Comparison of ENCODE assay signal across 8 mouse cellular contexts in the genomic region with DNA sequence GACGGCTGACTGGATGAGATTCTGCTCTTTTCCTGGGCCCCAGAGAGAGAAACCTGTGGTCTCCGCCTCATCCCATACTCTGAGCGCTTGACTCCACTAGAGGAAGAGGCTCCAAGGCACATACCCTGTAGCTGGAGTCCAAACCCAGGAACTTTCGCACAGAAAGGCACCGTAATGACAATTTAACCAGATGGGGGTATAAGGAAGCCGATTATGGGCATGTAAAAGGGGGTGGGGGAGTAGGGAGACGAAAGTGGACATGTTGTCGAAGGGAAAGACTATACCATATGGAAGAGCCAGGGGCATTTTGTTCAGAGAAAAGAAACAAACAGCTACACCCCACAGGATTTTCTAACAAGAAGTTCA. TPM values are rescaled to one million over a fixed set of nuclear protein-coding genes. Genes with fewer than 3 reads are reported as not detected.
DNase-seq lines count a peak whose midpoint lies in the region; ATAC-seq and TF ChIP-seq lines count a peak whose summit lies in the region.

No protein-coding gene starts in this region.

- ATAC-seq in limb, embryonic 13.5 days (ENCODE audit: low FRiP score, low read depth), result no peak
- no peak for ATAC-seq in stomach, embryonic 15.5 days (ENCODE audit: insufficient read depth, low FRiP score, low read depth)

- H3K4me3 ChIP-seq in cerebellum, adult 2 months (replicated peaks; ENCODE audit: insufficient read depth, low read depth, low read length), result peak overlapping the region; percentile 58
- peak overlapping the region; percentile 73 for H3K4me3 ChIP-seq in spleen, adult 2 months (ENCODE audit: extremely low read depth, insufficient read depth, insufficient read length)
- H3K4me3 ChIP-seq in limb, embryonic 13.5 days, result peak overlapping the region; percentile 72
- H3K4me3 ChIP-seq in stomach, embryonic 15.5 days (replicated peaks), result peak overlapping the region; percentile 77

- no peaks in the 10 kb centered on the region for H3K27me3 ChIP-seq in cerebellum, adult 2 months (ENCODE audit: control insufficient read depth, insufficient read depth, low read length)
- no peaks in the 10 kb centered on the region for H3K27me3 ChIP-seq in spleen, adult 2 months (ENCODE audit: control insufficient read depth, insufficient read depth, low read length)
- peaks cover 7% of the 10 kb centered on the region; the same call in 1 of the 2 replicates for H3K27me3 ChIP-seq in limb, embryonic 13.5 days
- H3K27me3 ChIP-seq in stomach, embryonic 15.5 days (replicated peaks), result no peaks in the 10 kb centered on the region

- DNase-seq in cerebellum, adult 2 months, result no peak
- DNase-seq in cerebellum, postnatal 10 days, result no peak
- no peak for DNase-seq in spleen, adult 2 months (ENCODE audit: low read depth in 1 of 2, low spot score in 2 of 2)
- DNase-seq in spleen, postnatal 36 days (ENCODE audit: low spot score in 2 of 2), result no peak
- DNase-seq in layer of hippocampus, adult 18-20 months (ENCODE audit: low spot score in 2 of 2), result no peak
- DNase-seq in embryo, embryonic 9.5 days (ENCODE audit: extremely low spot score), result no peak

- no peaks in the 10 kb centered on the region for H3K36me3 ChIP-seq in spleen, adult 2 months (ENCODE audit: control insufficient read depth, insufficient read depth, low read length)
- H3K36me3 ChIP-seq in limb, embryonic 13.5 days, result no peaks in the 10 kb centered on the region
- no peaks in the 10 kb centered on the region for H3K36me3 ChIP-seq in stomach, embryonic 15.5 days

- no peaks in the 10 kb centered on the region for H3K4me1 ChIP-seq in cerebellum, adult 2 months (ENCODE audit: control insufficient read depth, insufficient read depth, low read length)
- peaks cover 3% of the 10 kb centered on the region; the same call in 1 of the 2 replicates for H3K4me1 ChIP-seq in spleen, adult 2 months (ENCODE audit: control insufficient read depth, insufficient read depth, insufficient read length)
- peaks cover 20% of the 10 kb centered on the region for H3K4me1 ChIP-seq in limb, embryonic 13.5 days
- H3K4me1 ChIP-seq in stomach, embryonic 15.5 days, result no peaks in the 10 kb centered on the region

- TF ChIP-seq POLR2A in cerebellum, adult 2 months (IDR thresholded peaks at IDR 0.05; ENCODE audit: borderline replicate concordance, insufficient read depth, low read length), result no peak
- TF ChIP-seq POLR2A in spleen, adult 2 months (IDR thresholded peaks at IDR 0.05; ENCODE audit: low read depth, low read length), result no peak

- peak overlapping the region; percentile 66 for H3K4me2 ChIP-seq in limb, embryonic 13.5 days (replicated peaks)
- H3K4me2 ChIP-seq in stomach, embryonic 15.5 days, result peak overlapping the region; percentile 76

- peak overlapping the region; percentile 79 for H3K9ac ChIP-seq in limb, embryonic 13.5 days
- peak overlapping the region; percentile 84; the same call in 1 of the 2 replicates for H3K9ac ChIP-seq in stomach, embryonic 15.5 days

- H3K9me3 ChIP-seq in limb, embryonic 13.5 days, result no peaks in the 10 kb centered on the region
- no peaks in the 10 kb centered on the region for H3K9me3 ChIP-seq in stomach, embryonic 15.5 days

- H3K27ac ChIP-seq in cerebellum, adult 2 months (ENCODE audit: insufficient read depth, low read length), result no peak overlapping the region
- peak overlapping the region; percentile 71; the same call in 1 of the 2 replicates for H3K27ac ChIP-seq in spleen, adult 2 months (ENCODE audit: insufficient read depth, low read length)
- no peak overlapping the region; the same call in 1 of the 2 replicates for H3K27ac ChIP-seq in limb, embryonic 13.5 days
- peak overlapping the region; percentile 72 for H3K27ac ChIP-seq in stomach, embryonic 15.5 days

- TF ChIP-seq CTCF in cerebellum, adult 2 months (IDR thresholded peaks at IDR 0.05; ENCODE audit: borderline replicate concordance, insufficient read depth, low read depth, low read length), result no peak
- no peak for TF ChIP-seq CTCF in spleen, adult 2 months (IDR thresholded peaks at IDR 0.05; ENCODE audit: extremely low read depth, insufficient read depth, insufficient read length, insufficient replicate concordance)

- 11% methylated on average over 8 of the region's 8 CpGs for WGBS in cerebellum, adult 2 months
- WGBS in spleen, adult 2 months, result 28% methylated on average over 8 of the region's 8 CpGs
- 5% methylated on average over 8 of the region's 8 CpGs for WGBS in limb, embryonic 13.5 days
- 9% methylated on average over 8 of the region's 8 CpGs for WGBS in stomach, embryonic 15.5 days

RNA-seq across cellular contexts. Expression of gene Ell2, which starts 2.1 kb away (rescaled TPM):
- 8.1 and 8.2 TPM in 2 replicates for polyA plus RNA-seq in cerebellum, adult 2 months (2012; rRNA removed)
- polyA plus RNA-seq in spleen, adult 2 months (2012; rRNA removed), result 4.1 and 4.6 TPM in 2 replicates
- polyA plus RNA-seq in limb, embryonic 13.5 days (2015; fragmentation: Nextera tagmentation; extraction: Ambion mirVana), result 5.9 and 6.7 TPM in 2 replicates
- 12.2 and 14.9 TPM in 2 replicates for polyA plus RNA-seq in stomach, embryonic 15.5 days (2015; fragmentation: Nextera tagmentation; extraction: Ambion mirVana)
- total RNA-seq in layer of hippocampus, adult 18-20 months (2021), result 10 to 100 TPM; 31.5 to 34.6 TPM

Comparison
In these comparisons a context has a peak if more than half of its experiments do, and no peak if none do; other contexts are left out.
1. H3K27ac ChIP-seq: peak in spleen, adult 2 months (single experiment) and stomach, embryonic 15.5 days (single experiment); none in cerebellum, adult 2 months (single experiment) and limb, embryonic 13.5 days (single experiment).
2. Peak in every context shown above with its lines, with median percentiles within 50 percentile points of each other: H3K4me3 ChIP-seq.